Mouse (Mus musculus) frontal cortex, postnatal 25 days (tissue): ENCODE measurements around the gene Obox1.
"Not testable (repeated sequence)": the region's sequence is repeated elsewhere in the genome, so short reads cannot be mapped to it uniquely, and the experiment has no call there.

Source experiments
- DNase-seq, 2 experiments: peaks; one replicate each; pipeline ENCODE4 v3.0.0; 2022; ENCODE audit warnings: low spot score in 2 of 2

The Obox1 gene

DNA sequence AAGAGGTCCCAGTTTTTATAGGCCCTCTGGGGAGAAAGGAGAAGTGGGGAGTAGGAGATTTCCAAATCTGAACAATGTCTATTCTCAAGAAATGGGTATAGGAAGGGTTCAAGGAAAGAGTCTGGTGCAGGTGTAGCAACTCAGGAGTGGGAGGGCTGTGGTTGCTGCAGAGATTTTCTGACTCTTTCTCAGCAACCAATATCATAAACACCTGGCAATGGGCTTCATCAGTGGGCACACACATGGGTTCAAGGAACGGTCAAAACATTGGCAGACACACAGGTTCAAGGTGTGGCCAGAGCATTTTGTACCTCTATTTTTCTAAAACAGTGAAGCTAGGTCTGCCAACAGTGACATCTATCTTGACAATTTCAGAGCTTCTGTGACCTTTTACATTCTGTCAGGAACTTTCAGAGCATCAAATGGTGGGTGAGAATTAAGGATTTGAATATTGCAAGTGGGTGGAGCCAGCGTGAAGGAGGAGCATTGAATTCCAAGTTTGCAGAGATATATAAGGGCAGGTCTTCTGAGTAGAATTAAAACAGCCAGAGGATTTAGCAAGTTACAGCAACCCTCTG lies at the start of gene Obox1, which contains the start of gene Obox2:
TSS of gene Obox1 (plus strand) at position 528 of the 578 bp plus-strand sequence.
TSS of gene Obox2 (plus strand) at position 301 of the 578 bp plus-strand sequence.
- not testable (repeated sequence) for DNase-seq

DNA sequence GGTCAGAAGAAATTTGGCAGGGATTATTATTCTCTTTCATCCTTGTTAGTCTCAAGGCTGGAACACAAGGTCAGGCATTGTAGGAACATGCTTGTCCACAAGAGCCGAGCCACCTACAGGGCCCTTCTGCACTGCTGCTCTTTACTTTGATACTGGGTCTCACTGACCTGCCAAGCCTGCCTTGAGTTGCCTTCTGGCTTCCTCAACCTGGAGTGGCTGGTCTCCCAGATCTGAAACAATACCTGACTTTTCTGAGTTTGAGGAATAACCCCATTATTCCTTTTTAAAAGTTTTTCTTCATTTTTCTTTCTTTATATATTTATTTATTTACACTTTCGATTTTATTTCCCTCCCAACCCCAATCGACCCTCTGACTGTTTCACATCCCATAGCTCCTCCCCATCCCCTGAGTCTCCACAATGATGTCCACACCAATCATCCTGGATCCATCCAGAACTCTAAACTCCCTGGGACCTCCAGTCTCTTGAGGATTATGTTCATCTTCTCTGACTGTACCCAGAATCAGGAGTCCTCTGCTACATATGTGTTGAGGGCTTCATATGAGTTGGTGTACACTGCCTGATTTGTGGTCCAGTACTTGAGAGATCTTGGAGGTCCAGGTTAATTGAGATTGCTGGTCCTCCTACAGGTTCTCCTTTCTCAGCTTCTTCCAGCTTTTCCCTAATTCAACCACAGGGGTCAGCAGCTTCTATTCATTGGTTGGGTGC lies 10.6 kb downstream of the Obox1 start:
- not testable (repeated sequence) for DNase-seq

DNA sequence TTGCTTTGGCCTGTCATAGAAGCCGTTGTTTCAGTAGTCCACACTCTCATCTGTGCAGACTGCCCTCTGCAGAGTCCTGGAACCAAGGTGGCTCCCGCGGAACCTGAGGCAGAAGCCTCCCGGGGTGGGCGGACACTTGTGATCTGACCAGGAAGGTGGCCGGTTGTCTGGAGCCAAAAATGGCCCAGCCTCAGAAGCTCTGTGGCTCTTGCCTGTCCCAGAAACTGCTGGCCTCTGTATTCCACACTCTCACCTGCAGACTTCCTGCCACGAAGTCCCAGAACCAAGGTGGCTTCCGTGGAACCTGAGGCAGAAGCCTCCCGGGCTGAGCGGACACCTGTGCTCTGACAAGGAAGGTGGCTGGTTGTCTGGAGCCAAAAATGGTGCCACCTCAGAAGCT lies 18.1 kb downstream of the Obox1 start:
- not testable (repeated sequence) for DNase-seq

DNA sequence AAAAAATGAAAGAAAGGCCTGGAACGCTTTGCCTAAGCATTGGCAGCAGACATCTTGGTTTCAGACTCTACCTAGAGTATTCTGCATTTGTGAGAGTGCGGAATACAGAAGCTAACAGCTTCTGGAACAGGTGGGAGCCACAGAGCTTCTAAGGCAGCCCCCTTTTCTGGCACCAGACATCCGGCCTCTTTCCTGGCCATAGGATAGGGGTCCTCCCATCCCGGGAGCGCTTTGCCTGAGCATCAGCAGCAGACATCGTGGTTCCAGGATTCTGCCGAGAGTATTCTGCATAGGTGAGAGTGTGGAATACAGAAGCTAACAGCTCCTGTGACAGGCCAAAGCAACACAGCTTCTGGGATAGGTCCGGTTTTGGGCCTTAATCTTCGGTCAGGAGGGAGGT lies 29.3 kb downstream of the Obox1 start:
- not testable (repeated sequence) for DNase-seq

DNA sequence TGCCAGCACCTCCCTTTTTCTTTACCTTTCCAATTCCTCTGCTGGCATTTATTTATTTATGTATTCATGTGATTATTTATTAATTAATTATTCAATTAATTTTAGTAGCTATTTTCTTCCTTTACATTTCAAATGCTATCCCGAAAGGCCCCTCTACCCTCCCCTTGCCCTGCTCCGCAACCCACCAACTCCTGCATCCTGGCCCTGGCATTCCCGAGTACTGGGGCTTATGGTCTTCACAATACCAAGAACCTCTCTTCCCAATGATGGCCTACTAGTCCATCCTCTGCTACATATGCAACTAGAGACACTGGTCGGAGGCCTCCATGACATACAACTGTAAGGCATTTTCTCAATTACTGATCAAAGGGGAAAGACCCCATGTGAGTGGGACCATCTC lies 36.8 kb downstream of the Obox1 start:
- not testable (repeated sequence) for DNase-seq

DNA sequence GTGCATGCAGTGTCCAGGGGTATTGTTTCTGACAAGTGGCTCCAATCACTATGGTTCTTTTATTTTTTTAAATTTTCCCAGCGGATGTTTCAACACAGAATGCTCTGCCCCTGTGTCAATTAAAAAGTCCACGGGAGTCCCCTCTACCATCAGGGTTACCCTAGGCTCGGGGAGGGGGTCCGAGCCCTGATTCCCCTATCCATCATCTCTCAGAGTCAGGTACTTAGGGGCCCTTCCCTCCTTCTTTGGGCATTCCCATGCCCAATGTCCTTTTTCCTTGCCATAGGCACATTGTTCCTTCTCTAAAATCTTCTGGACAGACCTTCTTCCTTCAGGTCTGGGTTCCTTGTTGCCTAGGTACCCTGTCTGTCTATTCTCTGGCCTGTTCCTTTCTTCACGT lies 120.7 kb downstream of the Obox1 start:
- not testable (repeated sequence) for DNase-seq
